Mouse (Mus musculus): Measurements from ENCODE around the gene Adpgk.
A peak's percentile ranks its signal among the peaks of the same experiment; 100 is the strongest.

Adpgk gene

GRCm38 (mm10) chr9:59290957-59291687, at the start of gene Adpgk:
Gene Adpgk, plus strand, starts transcription at chr9:59291558.
- DNase-seq (ENCODE audit: extremely low read depth, low read depth): peak; percentile 92

GRCm38 (mm10) chr9:59245181-59245580, 46.2 kb upstream of the Adpgk start:
- no peak for DNase-seq (ENCODE audit: extremely low read depth, low read depth)

GRCm38 (mm10) chr9:59246456-59247029, 44.8 kb upstream of the Adpgk start:
- DNase-seq (ENCODE audit: extremely low read depth, low read depth): no peak

- no peak for DNase-seq (ENCODE audit: extremely low read depth, low read depth)
Observed at GRCm38 (mm10) chr9:59249359-59249758, 42.0 kb upstream of the Adpgk start.

GRCm38 (mm10) chr9:59250272-59250671, 41.1 kb upstream of the Adpgk start:
- no peak for DNase-seq (ENCODE audit: extremely low read depth, low read depth)

DNA sequence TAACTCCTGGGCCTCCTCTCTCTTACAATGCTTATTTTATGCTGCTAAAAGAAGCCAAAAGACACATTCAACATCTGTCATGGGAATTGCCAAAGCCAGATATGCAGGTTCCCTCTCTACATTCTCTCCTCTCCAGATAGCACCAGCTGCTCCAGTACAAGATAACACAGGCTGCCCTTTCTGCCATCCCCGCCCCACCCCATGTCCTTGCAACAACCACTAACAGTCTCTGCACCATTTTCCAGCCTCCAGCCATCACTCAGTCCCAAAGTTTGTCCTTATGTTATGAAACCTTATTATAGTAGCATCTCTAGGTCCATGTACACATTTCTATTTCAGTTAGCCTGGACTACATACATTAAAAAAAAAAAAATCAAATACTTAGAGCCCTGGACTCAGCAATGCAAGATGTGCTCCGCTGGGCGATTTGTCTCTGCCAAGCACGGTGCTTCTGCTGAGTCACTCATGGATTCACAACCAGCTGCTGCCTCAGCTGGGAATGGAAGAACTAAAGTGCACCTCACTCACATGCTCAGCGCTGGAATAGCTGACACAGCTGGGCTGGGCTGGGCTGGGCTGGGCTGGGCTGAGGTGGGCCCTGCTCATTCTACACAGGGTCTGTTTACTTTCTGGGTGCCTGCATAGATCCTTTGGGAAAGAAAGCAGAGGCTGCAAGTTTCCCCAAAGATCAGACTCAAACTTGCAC, 36.5 kb upstream of the Adpgk start:
- DNase-seq (ENCODE audit: extremely low read depth, low read depth): no peak

- no peak for DNase-seq (ENCODE audit: extremely low read depth, low read depth)
Observed at GRCm38 (mm10) chr9:59259806-59260454, 31.4 kb upstream of the Adpgk start.

GRCm38 (mm10) chr9:59266332-59266731, 25.0 kb upstream of the Adpgk start:
- no peak for DNase-seq (ENCODE audit: extremely low read depth, low read depth)

DNA sequence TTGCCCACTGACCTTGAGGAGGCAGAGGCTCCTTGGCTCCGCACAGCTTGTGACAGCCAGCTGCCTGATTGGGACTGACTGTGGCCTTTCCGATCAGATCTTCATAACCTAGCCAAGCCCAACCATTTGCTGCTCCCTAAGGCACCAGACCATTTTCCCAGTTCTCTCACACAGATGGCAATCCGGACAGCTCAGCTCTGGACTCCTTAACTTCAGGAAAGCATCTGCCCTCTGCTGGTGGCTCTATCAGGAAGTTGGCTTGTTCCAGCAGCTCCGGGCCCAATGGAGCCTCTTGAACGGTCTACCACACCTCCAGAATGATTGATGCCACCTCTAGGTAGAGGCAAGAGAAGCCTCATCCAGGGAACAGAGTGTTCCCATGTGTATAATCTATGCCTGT, 21.6 kb upstream of the Adpgk start:
- no peak for DNase-seq (ENCODE audit: extremely low read depth, low read depth)

- no peak for DNase-seq (ENCODE audit: extremely low read depth, low read depth)
Observed at GRCm38 (mm10) chr9:59271081-59271480, 20.3 kb upstream of the Adpgk start.

- no peak for DNase-seq (ENCODE audit: extremely low read depth, low read depth)
Observed at GRCm38 (mm10) chr9:59271711-59272110, 19.6 kb upstream of the Adpgk start.

GRCm38 (mm10) chr9:59273199-59273598, 18.2 kb upstream of the Adpgk start:
- DNase-seq (ENCODE audit: extremely low read depth, low read depth): no peak

- no peak for DNase-seq (ENCODE audit: extremely low read depth, low read depth)
Observed at GRCm38 (mm10) chr9:59274846-59275455, 16.4 kb upstream of the Adpgk start.

DNA sequence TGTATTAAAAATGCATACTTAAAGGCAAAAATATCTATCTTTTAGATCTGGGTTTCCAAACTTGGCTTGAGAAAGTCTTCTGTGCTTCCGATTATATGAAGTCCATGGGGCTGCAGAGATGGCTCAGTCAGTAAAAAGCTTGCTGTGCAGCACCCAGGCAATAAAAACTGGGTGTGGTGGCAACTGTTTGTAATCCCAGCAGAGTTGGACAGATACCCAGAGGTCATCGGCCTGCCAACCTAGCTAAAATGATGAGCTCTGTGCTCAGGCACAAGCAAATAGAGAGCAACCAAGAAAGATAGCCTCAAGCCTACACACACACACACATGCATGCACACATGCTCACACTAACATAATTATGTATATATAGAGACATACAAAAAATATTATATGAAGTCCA, 13.2 kb upstream of the Adpgk start:
- DNase-seq (ENCODE audit: extremely low read depth, low read depth): no peak

DNA sequence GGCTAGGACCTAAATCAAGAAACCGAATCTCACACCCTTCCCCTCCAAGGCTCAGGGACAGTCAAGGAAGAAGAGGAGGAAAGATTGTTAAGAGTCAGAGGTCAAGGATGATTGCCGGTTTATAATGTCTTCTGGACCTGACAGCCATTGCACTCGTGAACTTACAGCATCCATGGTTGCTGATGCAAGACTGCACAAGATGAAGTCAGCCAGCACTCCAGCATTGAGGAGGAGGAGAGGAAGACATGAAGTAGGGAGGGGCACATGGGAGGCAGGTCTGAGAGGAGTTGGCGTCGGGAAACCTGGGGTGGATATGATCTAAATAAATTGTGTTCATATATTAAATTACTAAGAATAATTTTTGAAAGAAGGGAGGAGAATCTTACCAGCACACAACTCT, 12.7 kb upstream of the Adpgk start:
- no peak for DNase-seq (ENCODE audit: extremely low read depth, low read depth)

- DNase-seq (ENCODE audit: extremely low read depth, low read depth): no peak
Observed at GRCm38 (mm10) chr9:59280888-59281287, 10.5 kb upstream of the Adpgk start.

DNA sequence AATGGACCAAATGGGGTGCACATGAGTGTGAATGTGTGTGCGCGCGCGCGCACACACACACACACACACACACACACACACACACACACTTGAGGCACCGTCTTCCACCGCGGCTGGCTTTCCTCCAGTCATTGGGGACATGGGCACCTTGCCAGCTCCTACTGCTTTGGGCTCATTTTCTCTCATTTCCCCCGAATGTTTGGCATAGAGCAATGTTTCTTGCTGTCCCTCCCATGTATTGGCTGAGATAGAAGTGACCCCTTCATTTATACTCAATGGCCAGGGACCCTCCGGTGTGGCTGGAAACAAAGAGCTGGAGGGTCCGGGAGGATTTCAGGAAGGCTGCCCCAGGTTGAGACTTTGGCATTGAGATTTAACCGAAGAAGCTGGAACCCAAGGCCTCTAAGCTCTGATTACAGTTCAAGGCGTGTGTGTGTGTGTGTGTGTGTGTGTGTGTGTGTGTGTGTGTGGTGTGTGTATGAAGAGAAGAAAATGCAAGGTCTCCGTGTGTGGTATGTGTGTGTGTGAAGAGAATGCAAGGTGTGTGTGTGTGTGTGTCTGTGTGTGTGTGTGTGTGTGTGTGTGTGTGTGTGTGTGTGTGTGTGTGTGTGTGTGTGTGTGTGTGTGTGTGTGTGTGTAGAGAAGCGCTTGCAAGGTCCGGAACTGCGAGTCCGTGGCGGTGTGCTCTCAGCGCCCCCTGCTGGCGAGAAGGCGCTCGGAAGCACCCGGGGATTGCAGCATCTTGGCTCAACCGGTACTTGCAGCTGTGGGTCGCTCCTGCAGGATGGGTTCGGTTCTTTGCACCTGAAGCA, 9.3 kb upstream of the Adpgk start:
- DNase-seq (ENCODE audit: extremely low read depth, low read depth): no peak

- no peak for DNase-seq (ENCODE audit: extremely low read depth, low read depth)
Observed at GRCm38 (mm10) chr9:59282683-59282986, 8.7 kb upstream of the Adpgk start.

DNA sequence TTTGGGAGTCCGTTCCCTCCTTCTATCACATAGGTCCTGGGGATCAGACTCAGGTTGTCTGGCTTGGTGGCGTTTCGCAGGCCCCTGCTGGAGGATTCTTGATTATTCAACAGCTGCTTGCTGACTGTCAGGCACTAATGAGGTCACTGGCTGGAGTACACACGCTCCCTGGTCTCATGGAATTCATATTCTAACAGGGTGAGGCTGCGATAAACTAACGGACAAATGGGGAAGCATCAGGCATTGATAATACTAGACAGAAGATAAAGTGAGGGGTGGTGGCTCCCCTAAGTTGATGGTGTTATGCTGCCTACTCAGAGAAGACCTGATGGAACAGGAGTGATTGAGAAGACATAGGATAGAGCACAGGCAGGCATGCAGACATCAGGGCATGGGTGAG, 5.7 kb upstream of the Adpgk start:
- DNase-seq (ENCODE audit: extremely low read depth, low read depth): peak; percentile 55

DNA sequence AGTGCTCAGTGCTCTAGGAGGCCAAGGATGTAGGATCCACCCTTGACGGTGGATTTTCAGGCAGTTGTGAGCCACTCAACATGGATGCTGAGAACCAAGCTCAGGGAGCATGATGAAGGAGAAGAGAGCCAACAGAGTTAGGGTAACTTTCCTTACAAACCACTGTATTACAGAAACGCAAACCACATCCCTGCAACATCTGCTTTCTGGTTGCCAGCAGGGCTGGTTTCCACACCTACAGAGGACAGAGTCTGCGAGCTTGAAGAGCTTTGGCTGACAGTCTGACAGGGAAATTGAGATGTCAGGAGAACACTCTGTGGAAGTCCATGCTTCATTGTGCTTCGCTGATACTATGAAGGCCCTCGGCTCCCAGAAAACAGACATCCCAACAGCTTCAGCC, 3.3 kb upstream of the Adpgk start:
- DNase-seq (ENCODE audit: extremely low read depth, low read depth): no peak
